In the genomic region with DNA sequence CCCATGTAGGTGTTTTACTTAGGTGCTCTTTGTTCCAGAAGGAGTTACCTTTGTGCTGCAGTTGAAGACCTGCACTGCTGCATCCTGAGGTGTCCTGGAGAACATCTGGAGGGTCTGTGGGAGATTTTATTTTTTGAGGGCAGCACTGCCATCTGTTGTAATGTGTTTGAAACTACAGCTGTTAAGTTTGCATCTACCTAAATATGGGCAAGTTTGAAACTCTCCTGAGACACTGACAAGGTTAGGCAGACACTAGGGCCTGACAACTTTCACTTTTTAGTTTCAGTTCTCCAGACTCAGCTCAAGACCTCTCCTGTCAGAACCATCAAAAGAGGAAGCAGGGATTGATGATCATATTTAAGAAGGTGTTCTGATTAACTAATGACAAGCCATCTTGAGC, we compare ENCODE assay signal across 8 mouse cellular contexts. TPM values are rescaled to one million over a fixed set of nuclear protein-coding genes. Genes with fewer than 3 reads are reported as not detected.
DNase-seq lines count a peak whose midpoint lies in the region; ATAC-seq and TF ChIP-seq lines count a peak whose summit lies in the region.

No protein-coding gene starts in this region.

- no peak for TF ChIP-seq POLR2A in brain, embryonic 14.5 days (IDR thresholded peaks at IDR 0.05; ENCODE audit: borderline replicate concordance, extremely low read depth, insufficient read depth, insufficient read length, poor library complexity, severe bottlenecking)
- no peak for TF ChIP-seq POLR2A in limb, embryonic 14.5 days (IDR thresholded peaks at IDR 0.05; ENCODE audit: borderline replicate concordance, extremely low read depth, insufficient read depth, insufficient read length)

- intact Hi-C loops in gastrocnemius, postnatal 36 days (cut with DNase I) = loop anchor here (2.0 kb wide), 1 partner anchor 529 kb away; no protein-coding TSS in a partner anchor

- H3K4me1 ChIP-seq in heart, embryonic 12.5 days (replicated peaks) = 0 out of 2 replicates have a peak, but pooled peaks cover 2% of the 10 kb centered on the region
- peaks cover 14% of the 10 kb centered on the region for H3K4me1 ChIP-seq in neural tube, embryonic 15.5 days
- H3K4me1 ChIP-seq in limb, embryonic 14.5 days (ENCODE audit: control insufficient read depth, insufficient read depth, low read length) = peaks cover 6% of the 10 kb centered on the region

- no peaks in the 10 kb centered on the region for H3K9me3 ChIP-seq in heart, embryonic 12.5 days (replicated peaks)
- no peaks in the 10 kb centered on the region for H3K9me3 ChIP-seq in neural tube, embryonic 15.5 days (replicated peaks)
- H3K9me3 ChIP-seq in limb, embryonic 14.5 days (ENCODE audit: control insufficient read depth, low read length) = no peaks in the 10 kb centered on the region

- peak; percentile 50; the same call in 1 of the 2 replicates for TF ChIP-seq CTCF in brain, embryonic 14.5 days (IDR thresholded peaks at IDR 0.05; ENCODE audit: borderline replicate concordance, extremely low read depth, insufficient read depth, insufficient read length)

- H3K4me3 ChIP-seq in heart, embryonic 12.5 days = no peak overlapping the region
- H3K4me3 ChIP-seq in neural tube, embryonic 15.5 days (replicated peaks) = no peak overlapping the region
- no peak overlapping the region for H3K4me3 ChIP-seq in limb, embryonic 14.5 days (replicated peaks; ENCODE audit: low read length)

- no peak overlapping the region for H3K27ac ChIP-seq in heart, embryonic 12.5 days (ENCODE audit: poor library complexity, severe bottlenecking)
- H3K27ac ChIP-seq in neural tube, embryonic 15.5 days (replicated peaks) = no peak overlapping the region
- H3K27ac ChIP-seq in limb, embryonic 14.5 days (replicated peaks; ENCODE audit: low read depth, low read length) = no peak overlapping the region

- no peak for ATAC-seq in heart, embryonic 12.5 days (ENCODE audit: insufficient number of reproducible peaks, low FRiP score)
- no peak for ATAC-seq in neural tube, embryonic 15.5 days (ENCODE audit: low FRiP score)
- no peak for ATAC-seq in limb, embryonic 14.5 days (ENCODE audit: low FRiP score, low read depth)

- no peak overlapping the region for H3K4me2 ChIP-seq in heart, embryonic 12.5 days
- no peak overlapping the region for H3K4me2 ChIP-seq in neural tube, embryonic 15.5 days
- H3K4me2 ChIP-seq in limb, embryonic 14.5 days (replicated peaks; ENCODE audit: low read depth, low read length, severe bottlenecking) = no peak overlapping the region

- H3K9ac ChIP-seq in heart, embryonic 12.5 days = no peak overlapping the region
- no peak overlapping the region for H3K9ac ChIP-seq in neural tube, embryonic 15.5 days (replicated peaks)
- no peak overlapping the region for H3K9ac ChIP-seq in limb, embryonic 14.5 days (ENCODE audit: low read depth, low read length, severe bottlenecking)

- H3K36me3 ChIP-seq in heart, embryonic 12.5 days = no peaks in the 10 kb centered on the region
- H3K36me3 ChIP-seq in neural tube, embryonic 15.5 days = no peaks in the 10 kb centered on the region
- H3K36me3 ChIP-seq in limb, embryonic 14.5 days (ENCODE audit: control insufficient read depth, insufficient read depth, low read length) = no peaks in the 10 kb centered on the region

- H3K27me3 ChIP-seq in heart, embryonic 12.5 days (replicated peaks) = no peaks in the 10 kb centered on the region
- no peaks in the 10 kb centered on the region for H3K27me3 ChIP-seq in neural tube, embryonic 15.5 days (replicated peaks)
- H3K27me3 ChIP-seq in limb, embryonic 14.5 days (ENCODE audit: control insufficient read depth, insufficient read depth, low read length) = no peaks in the 10 kb centered on the region

- peak; percentile 84 for DNase-seq in heart, adult 11 months
- peak; percentile 19 for DNase-seq in neural tube, embryonic 10.5 days (ENCODE audit: extremely low spot score, low spot score)
- peak; percentile 80 for DNase-seq in brain, embryonic 14.5 days (ENCODE audit: low read depth)
- peak; percentile 50 for DNase-seq in limb, embryonic 14.5 days (ENCODE audit: low spot score)
- peak; percentile 56 for DNase-seq in thymus, postnatal 25 days
- no peak for DNase-seq in gastrocnemius, postnatal 36 days

RNA-seq across cellular contexts. Expression of a gene that starts 2.2 kb away (rescaled TPM):
- polyA plus RNA-seq in heart, embryonic 12.5 days (2016; fragmentation: Nextera tagmentation; extraction: Ambion mirVana) = 31.0 and 31.9 TPM in 2 replicates
- 106 and 113 TPM in 2 replicates for polyA plus RNA-seq in neural tube, embryonic 15.5 days (2015; fragmentation: Nextera tagmentation; extraction: Ambion mirVana)
- polyA plus RNA-seq in brain, embryonic 14.5 days (2012; rRNA removed) = 35.2 and 52.1 TPM in 2 replicates
- 20.5 and 27.8 TPM in 2 replicates for polyA plus RNA-seq in limb, embryonic 14.5 days (2012; rRNA removed)
- polyA plus RNA-seq in limb, embryonic 14.5 days (2014; fragmentation: Nextera tagmentation; extraction: Ambion mirVana) = 71.9 and 77.8 TPM in 2 replicates
- 10 to 100 TPM; 16.1 to 21.1 TPM for total RNA-seq in gastrocnemius, postnatal 36 days (2021)

Comparison
In these comparisons a context has a peak if more than half of its experiments do, and no peak if none do; other contexts are left out.
1. DNase-seq: peak in heart, adult 11 months (single experiment), neural tube, embryonic 10.5 days (single experiment), brain, embryonic 14.5 days (single experiment), limb, embryonic 14.5 days (single experiment) and thymus, postnatal 25 days (single experiment); none in gastrocnemius, postnatal 36 days (0 of 2).